Mouse (Mus musculus): ENCODE data around the gene Itga11. TPM values are rescaled to one million over a fixed set of nuclear protein-coding genes. Genes with fewer than 3 reads are reported as not detected.
A peak's percentile ranks its signal among the peaks of the same experiment; 100 is the strongest.

The Itga11 gene
- total and polyA plus RNA-seq, 3 experiments = 0.04 to 0.31 (median 0.04) TPM

DNA sequence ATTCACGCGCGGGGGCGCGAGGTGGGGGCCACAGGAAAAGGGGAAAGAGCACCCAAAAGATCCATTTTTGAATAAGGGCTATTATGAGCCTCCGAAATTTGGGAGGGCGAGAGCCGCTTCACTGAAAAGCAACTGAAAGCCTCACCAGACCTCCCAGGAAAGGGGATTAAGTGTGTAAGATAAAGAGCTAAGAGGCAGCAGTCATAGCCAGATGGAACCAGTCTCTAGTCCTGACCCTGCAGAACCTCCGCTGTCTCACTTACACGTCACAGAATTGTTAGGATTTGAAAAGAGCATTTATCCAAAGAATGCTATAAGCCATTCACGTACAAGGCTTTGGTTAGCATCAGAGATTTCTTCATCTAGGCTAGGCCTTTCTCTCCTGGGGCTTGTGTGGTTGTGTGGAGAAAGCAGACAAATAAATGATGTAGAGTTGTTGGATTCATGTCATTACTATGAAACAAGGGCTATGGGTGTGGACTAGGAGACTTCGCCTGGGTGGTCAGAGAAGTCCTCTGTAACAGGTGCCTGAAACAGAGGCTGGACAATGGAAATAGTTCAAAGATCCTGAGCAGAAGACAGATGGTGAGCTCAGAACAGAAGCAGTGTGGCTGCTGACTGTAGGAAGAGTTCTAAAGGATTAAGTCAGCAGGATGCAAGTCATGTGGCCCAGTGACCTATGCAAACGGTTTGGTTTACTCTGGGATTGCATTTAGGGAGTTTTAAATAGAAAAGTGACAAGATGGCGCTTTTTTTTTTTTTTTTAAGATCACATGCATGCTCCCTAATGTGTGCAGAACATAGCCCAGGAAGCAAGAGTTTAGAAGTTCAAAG, 134.8 kb downstream of the Itga11 start:
- H3K9me3 ChIP-seq (replicated peaks; ENCODE audit: low read length) = no peaks in the 10 kb centered on the region
- peaks cover 20 to 64% of the 10 kb centered on the region in 2 experiments for H3K4me1 ChIP-seq (ENCODE audit: control insufficient read depth in 1 of 2, insufficient read depth in 2 of 2)
- H3K4me2 ChIP-seq (ENCODE audit: insufficient read depth, low read depth, poor library complexity, severe bottlenecking) = peak overlapping the region; percentile 57
- DNase-seq (ENCODE audit: extremely low read depth) = peak; percentile 48
- no peaks in the 10 kb centered on the region for H3K27me3 ChIP-seq (replicated peaks)
- peak overlapping the region; percentile 59 for H3K27ac ChIP-seq (ENCODE audit: insufficient read depth, low read depth)
- TF ChIP-seq ZNF384 (IDR thresholded peaks at IDR 0.05; ENCODE audit: low read depth, low read length) (peak; percentile 83), MAFK (IDR thresholded peaks at IDR 0.05; ENCODE audit: insufficient replicate concordance, low read length) (no peak), USF1 (IDR thresholded peaks at IDR 0.05; ENCODE audit: low read depth, low read length) (0 out of 2 replicates have a peak, but pooled peaks have one; percentile 11), BHLHE40 (IDR thresholded peaks at IDR 0.05; ENCODE audit: low read depth, low read length) (peak; percentile 48; the same call in 1 of the 2 replicates), MEF2A (IDR thresholded peaks at IDR 0.05; ENCODE audit: borderline replicate concordance, low read depth, low read length) (peak; percentile 16; the same call in 1 of the 2 replicates), MAX (IDR thresholded peaks at IDR 0.05; ENCODE audit: low read length) (no peak), CHD1 (IDR thresholded peaks at IDR 0.05; ENCODE audit: low read depth, low read length) (no peak), ETS1 (conservative IDR thresholded peaks at IDR 0.05; ENCODE audit: low read depth, low read length) (peak; percentile 59; the same call in 1 of the 2 replicates), TCF12 (IDR thresholded peaks at IDR 0.05; ENCODE audit: low read depth, low read length) (no peak), HCFC1 (IDR thresholded peaks at IDR 0.05; ENCODE audit: low read depth, low read length) (no peak), SIN3A (IDR thresholded peaks at IDR 0.05; ENCODE audit: low read length) (0 out of 2 replicates have a peak, but pooled peaks have one; percentile 17)
- peaks cover 39% of the 10 kb centered on the region for H3K79me2 ChIP-seq (replicated peaks; ENCODE audit: control insufficient read depth, extremely low read depth, insufficient read depth, poor library complexity, severe bottlenecking)
- peak overlapping the region; percentile 51 for H3K9ac ChIP-seq (ENCODE audit: insufficient read depth, low read depth)
- H3K36me3 ChIP-seq (replicated peaks in 1 of 2; ENCODE audit: control insufficient read depth in 1 of 2, insufficient read depth in 1 of 2, low read length in 1 of 2) = peaks cover 0 to 7% of the 10 kb centered on the region in 2 experiments
- dilution Hi-C loops (cut with MboI; ENCODE audit: extremely low pct_ligation_motif_present, extremely low pct_unique_long_range_greater_than_20kb, low sequenced_read_pairs) (no loop called here), in situ Hi-C loops (cut with MboI; ENCODE audit: low pct_ligation_motif_present, low pct_unique_long_range_greater_than_20kb, low sequenced_read_pairs) (loop anchor here (25.0 kb wide), 1 partner anchor 575 kb away; the partner anchor contains the start of genes 2300009A05Rik and Map2k5)
- H3K4me3 ChIP-seq (replicated peaks in 1 of 3; ENCODE audit: low read depth in 2 of 3, low read length in 2 of 3, poor library complexity in 1 of 3) = peak overlapping the region; percentile 96 to 100 (median 99)

DNA sequence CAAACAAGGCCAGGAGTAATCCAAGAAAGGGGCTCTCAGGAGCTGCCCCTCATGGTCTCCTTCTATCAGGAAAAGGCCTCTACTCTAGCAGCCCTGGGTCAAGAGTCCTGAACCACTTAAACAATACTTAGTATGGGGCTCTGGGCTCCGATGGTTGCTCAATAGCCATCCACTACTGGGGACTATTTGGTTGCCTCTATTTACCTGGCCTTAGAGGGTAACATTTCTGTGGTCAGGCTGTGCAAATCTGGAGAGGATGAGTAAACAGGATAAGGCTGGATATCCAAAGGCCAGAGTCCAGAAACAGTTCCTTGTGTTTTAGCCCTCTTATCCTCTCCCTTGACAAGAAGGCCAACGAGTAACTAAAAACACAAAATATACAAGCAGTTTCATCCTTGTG, 137.1 kb downstream of the Itga11 start:
- no peaks in the 10 kb centered on the region for H3K9me3 ChIP-seq (replicated peaks; ENCODE audit: low read length)
- H3K4me2 ChIP-seq (ENCODE audit: insufficient read depth, low read depth, poor library complexity, severe bottlenecking) = no peak overlapping the region
- DNase-seq (ENCODE audit: extremely low read depth) = no peak
- no peaks in the 10 kb centered on the region for H3K27me3 ChIP-seq (replicated peaks)
- TF ChIP-seq MXI1 (IDR thresholded peaks at IDR 0.05; ENCODE audit: low read depth, low read length) (no peak), EP300 (IDR thresholded peaks at IDR 0.05; ENCODE audit: low read length) (no peak)
- H3K4me3 ChIP-seq (replicated peaks in 1 of 3; ENCODE audit: low read depth in 2 of 3, low read length in 2 of 3, poor library complexity in 1 of 3) = no peak overlapping the region
- peaks cover 18 to 56% of the 10 kb centered on the region in 2 experiments for H3K4me1 ChIP-seq (ENCODE audit: control insufficient read depth in 1 of 2, insufficient read depth in 2 of 2)
- H3K27ac ChIP-seq (ENCODE audit: insufficient read depth, low read depth) = no peak overlapping the region
- H3K9ac ChIP-seq (ENCODE audit: insufficient read depth, low read depth) = no peak overlapping the region
- no peaks in the 10 kb centered on the region for H3K36me3 ChIP-seq (replicated peaks in 1 of 2; ENCODE audit: control insufficient read depth in 1 of 2, insufficient read depth in 1 of 2, low read length in 1 of 2)
- dilution Hi-C loops (cut with MboI; ENCODE audit: extremely low pct_ligation_motif_present, extremely low pct_unique_long_range_greater_than_20kb, low sequenced_read_pairs) (no loop called here), in situ Hi-C loops (cut with MboI; ENCODE audit: low pct_ligation_motif_present, low pct_unique_long_range_greater_than_20kb, low sequenced_read_pairs) (loop anchor here (25.0 kb wide), 1 partner anchor 573 kb away; the partner anchor contains the start of genes 2300009A05Rik and Map2k5)
- H3K79me2 ChIP-seq (replicated peaks; ENCODE audit: control insufficient read depth, extremely low read depth, insufficient read depth, poor library complexity, severe bottlenecking) = peaks cover 17% of the 10 kb centered on the region

Measured in CH12.LX (cell line).